Mouse (Mus musculus) cerebellum, adult 2 months (tissue): Measurements from ENCODE around the gene Fam53b.

Experiments used
- CTCF ChIP-seq: fragments of 200-500 bp; IDR thresholded peaks from 2 replicates; pipeline ENCODE4 v1.5.1; 2011; ENCODE audit warnings: low read depth, mild to moderate bottlenecking, control low read depth, low read length, moderate library complexity, borderline replicate concordance; ENCODE audit not compliant: insufficient read depth
- POLR2A ChIP-seq: fragments of 200-500 bp; IDR thresholded peaks from 2 replicates; pipeline ENCODE4 v1.6.1; 2011; ENCODE audit warnings: low read length, control low read depth, borderline replicate concordance; ENCODE audit not compliant: insufficient read depth

- TF ChIP-seq CTCF = no peak
- TF ChIP-seq POLR2A = peak; percentile 37; the same call in 1 of the 2 replicates
Measured at GRCm38 (mm10) chr7:132679117-132679516, 134.6 kb downstream of the Fam53b start.
